Mouse (Mus musculus) monocyte, adult 5-6 weeks (primary cell): ENCODE results near the gene Gorab. TPM values are rescaled to one million over a fixed set of nuclear protein-coding genes. Genes with fewer than 3 reads are reported as not detected.
A peak's percentile ranks its signal among the peaks of the same experiment; 100 is the strongest.

Source experiments
- ATAC-seq: fragments of 153-309, 156-312 bp; replicated peaks from 2 replicates; pipeline ENCODE4 v1.8.0; 2017; ENCODE audit warnings: mild to moderate bottlenecking; ENCODE audit not compliant: low TSS enrichment, insufficient number of reproducible peaks, severe bottlenecking, poor library complexity, low FRiP score
- total RNA-seq: library from RNA; stranded (forward); fragments of 200-1000, 200-491, 200-594 nt; gene quantifications from 3 replicates; pipeline ENCODE4 v1.2.3, GENCODE M21; 2017

Gorab gene
- total RNA-seq, 1 experiment from 2014 or later, result 29.3 TPM

DNA sequence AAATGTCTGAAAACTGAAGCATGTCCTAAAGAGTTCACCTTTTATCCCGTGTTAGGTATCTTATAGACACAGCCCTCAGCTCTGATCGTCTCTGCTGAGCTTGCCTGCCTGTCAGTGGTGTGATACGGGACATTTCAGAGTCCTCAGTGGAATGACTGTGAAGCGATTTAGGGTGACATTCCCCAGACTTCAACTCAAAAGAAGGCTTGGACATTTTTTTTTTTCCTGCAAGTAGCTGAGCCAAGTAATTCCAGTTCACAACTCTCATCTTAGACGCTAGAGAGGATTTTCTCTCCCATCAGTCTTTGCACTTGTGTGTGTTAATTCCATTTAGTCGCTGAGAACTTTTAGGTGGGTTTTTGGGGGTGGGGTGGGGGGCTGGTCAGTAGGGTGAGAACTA lies 42.7 kb downstream of the Gorab start:
- ATAC-seq, result no peak

DNA sequence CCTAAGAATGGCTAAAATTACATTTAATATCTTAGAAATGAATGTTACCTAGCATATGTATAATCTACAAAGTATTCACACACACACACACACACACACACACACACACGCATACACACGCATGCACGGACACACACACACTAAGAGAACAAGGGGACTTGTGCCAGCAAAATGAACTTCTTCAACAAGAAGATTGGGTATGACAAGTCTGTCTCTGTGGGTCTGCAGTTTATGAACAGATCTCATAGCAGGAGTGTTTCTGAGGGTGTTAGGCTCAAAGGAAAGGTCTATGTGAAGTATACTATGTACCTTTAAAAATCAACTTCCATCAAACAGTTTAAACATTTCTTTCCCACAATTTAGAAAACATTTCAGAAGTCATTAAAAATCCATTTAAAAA lies 43.9 kb downstream of the Gorab start:
- no peak for ATAC-seq

- ATAC-seq, result no peak
Observed at GRCm38 (mm10) chr1:163358165-163358564, 45.3 kb downstream of the Gorab start.

GRCm38 (mm10) chr1:163357733-163358132 lies 45.7 kb downstream of the Gorab start:
- no peak for ATAC-seq

GRCm38 (mm10) chr1:163356167-163356566 lies 47.3 kb downstream of the Gorab start:
- ATAC-seq, result no peak

DNA sequence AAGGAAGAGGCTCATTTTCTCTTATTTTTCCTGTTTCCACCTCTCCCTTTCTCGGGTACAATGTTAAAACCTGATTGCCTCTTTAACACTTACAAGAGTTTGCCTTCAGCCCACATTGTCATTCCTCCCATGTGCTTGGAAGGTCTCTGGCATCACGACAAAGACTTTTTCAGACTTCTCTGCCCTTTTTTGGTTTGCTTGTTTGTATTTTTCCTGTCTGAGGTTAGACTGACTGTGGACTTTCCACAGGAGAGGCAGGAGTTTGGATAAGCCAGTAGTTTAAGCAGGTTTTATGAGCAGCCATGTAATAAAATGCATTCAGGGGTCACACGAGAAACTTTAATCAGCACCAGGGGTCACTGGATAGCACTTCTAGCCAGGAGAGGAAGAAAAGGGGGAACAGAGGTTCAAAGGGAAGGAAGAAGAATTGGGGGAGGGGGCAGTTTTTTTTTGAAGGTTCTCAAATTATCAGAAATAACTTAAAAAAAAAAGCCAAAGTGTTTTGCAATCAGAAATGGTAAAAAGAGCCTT lies 47.8 kb downstream of the Gorab start:
- ATAC-seq, result no peak

DNA sequence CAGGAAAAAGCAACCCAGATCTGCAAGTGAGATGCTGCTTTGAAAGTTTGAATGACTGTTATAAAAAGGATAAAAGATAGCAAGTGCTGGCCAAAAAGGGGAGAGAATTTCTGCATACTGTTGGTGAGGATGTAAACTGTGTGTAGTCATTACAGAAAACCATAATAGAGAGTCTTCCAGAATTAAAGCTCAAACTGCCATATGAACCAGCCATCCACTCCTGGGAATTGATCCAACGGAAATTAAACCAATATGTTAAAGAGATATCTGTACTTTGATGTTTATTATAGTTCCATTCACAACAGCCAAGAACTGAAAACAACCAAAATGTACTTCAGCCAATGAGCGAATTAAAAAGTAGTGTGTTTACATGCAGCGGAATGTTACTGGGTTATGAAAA lies 52.5 kb downstream of the Gorab start:
- no peak for ATAC-seq

- ATAC-seq, result no peak
Observed at GRCm38 (mm10) chr1:163345541-163345940, 57.9 kb downstream of the Gorab start.

GRCm38 (mm10) chr1:163344931-163345330 lies 58.5 kb downstream of the Gorab start:
- 0 out of 2 replicates have a peak, but pooled peaks have one; percentile 53 for ATAC-seq

GRCm38 (mm10) chr1:163339219-163339561 lies 64.3 kb downstream of the Gorab start:
- no peak for ATAC-seq

GRCm38 (mm10) chr1:163338525-163339218 lies 64.8 kb downstream of the Gorab start:
- no peak for ATAC-seq

GRCm38 (mm10) chr1:163337821-163338220 lies 65.6 kb downstream of the Gorab start:
- ATAC-seq, result no peak

Other genes starting within 250 kb of the Gorab start
- 0.10 TPM in 1 of 3 replicates, not detected in the others for gene Prrx1, start 90.0 kb downstream of the Gorab start, total RNA-seq